Mouse (Mus musculus): Measurements from ENCODE around the gene Cmbl. TPM values are rescaled to one million over a fixed set of nuclear protein-coding genes. Genes with fewer than 3 reads are reported as not detected.

Cmbl gene
- total RNA-seq, 2 experiments from 2014 or later = 13.2 to 14.4 TPM

DNA sequence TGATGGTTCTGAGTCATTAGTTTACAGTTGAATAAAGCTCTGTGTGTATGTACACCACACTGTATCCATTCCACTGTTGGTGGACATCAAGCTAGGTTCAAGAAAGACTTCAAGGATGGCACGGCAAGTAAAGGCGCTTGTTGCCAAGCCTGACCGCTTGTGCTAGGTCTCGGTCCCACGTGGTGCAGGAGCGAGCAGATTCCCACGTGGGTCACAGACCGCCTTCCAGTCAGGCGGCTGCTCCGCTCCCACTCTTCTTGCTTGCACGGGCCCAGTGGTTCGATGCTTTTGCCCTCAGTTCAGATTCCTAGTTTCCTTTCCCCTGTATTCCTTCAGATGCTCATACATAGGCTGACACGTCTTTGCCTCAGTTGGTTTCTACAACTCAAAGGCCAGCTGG is 37.9 kb downstream of the Cmbl start:
- intact Hi-C loops (cut with DNase I) = loop anchor here (10.0 kb wide), 2 partner anchors 842 to 1132 kb away; no protein-coding TSS in a partner anchor

DNA sequence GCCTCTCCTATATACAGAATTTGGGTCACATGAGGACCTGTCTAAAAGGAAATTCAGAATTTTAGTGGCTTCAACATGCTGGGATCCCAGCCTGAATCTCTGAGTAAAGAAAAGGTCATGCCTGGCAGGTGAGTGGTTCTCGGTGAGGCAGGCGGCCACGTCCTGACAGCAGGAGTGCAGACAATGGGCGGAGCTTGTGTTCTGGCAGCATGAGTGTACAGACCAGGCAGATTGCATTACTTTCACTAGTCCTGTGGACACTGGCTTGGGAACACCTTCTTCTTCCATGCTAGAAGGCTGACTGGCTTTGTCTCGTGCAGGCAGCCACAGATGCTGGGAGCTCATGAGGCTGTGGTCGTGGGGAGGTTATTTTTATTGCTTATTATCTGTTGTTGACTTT is 41.6 kb downstream of the Cmbl start:
- DNase-seq (ENCODE audit: low spot score in 2 of 2) = no peak
- intact Hi-C loops (cut with DNase I) = loop anchor here (10.0 kb wide), 2 partner anchors 838 to 1128 kb away; no protein-coding TSS in a partner anchor

More for the DNA sequence above, 37.9 kb downstream of the Cmbl start:
- no peak for DNase-seq (ENCODE audit: low spot score in 2 of 2)

DNA sequence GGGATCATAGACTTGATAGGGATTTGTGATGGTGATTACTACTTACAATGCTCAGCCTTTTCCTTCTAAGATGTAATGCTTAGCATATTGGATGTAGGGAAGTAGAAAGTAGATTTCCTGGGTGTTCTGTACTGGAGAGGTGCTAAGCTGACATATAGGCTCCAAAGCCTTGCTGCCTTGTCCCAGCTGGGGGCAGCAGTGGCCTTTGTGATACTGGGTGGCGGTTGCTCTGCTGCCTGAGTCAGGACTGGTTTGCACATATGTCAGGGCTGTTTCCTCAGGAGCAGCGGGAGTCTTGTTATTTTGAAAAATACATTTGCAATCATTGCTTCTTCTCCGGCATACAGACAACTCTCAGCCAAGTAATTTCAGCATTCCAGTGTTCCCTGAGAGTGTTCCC is 45.8 kb downstream of the Cmbl start:
- intact Hi-C loops (cut with DNase I) = loop anchor here (10.0 kb wide), 1 partner anchor 634 kb away; the partner anchor contains the start of gene Sema5a
- no peak for DNase-seq (ENCODE audit: low spot score in 2 of 2)

DNA sequence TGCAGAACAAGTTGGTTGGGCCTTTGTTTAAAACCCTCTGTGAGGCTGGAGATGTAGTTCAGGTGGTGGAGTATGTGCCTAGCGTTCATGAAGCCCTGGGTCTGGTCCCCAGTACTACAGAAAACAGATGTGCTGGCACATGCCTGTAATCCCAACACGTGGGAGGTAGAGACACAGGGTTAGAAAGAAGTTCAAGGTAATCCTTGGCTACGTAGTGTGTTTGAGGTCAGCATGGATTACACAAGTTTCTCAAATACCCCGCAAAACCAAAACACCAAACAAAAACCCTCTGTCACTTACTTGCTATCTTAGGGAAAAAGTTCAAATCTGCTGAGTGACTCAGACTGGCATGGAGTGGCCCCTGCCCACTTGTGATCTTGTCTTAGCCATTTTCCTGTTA is 46.8 kb downstream of the Cmbl start:
- DNase-seq (ENCODE audit: low spot score in 2 of 2) = no peak
- intact Hi-C loops (cut with DNase I) = loop anchor here (10.0 kb wide), 1 partner anchor 633 kb away; the partner anchor contains the start of gene Sema5a

DNA sequence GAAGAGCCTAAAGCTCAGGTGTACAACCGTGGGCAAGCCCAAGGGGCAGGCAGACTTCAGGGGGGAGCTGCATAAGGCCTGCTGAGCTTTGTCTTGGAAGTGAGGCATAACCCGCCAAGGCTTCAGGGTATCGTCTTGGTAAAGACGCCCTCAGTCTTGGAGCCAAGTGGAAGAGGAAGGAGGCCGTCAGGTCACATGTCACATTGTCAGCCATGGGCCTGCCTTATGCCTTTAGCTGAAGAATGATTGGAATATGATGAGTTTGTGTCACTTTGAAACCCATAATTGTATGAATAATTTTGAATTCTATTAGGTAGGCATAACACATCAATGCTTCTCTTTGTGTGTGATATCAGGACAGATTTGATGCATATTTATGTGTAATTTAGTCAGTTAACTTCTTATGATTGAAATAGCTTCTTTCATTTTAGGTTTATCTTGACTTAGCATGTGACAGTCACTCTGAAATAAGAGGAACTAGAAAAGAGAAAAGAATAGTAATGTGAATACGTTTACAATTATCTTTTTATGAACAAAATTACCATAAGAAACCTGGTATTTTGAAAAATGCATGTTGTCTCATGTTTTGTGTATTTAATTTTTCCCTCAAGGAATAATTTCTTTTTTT is 48.8 kb downstream of the Cmbl start:
- no peak for DNase-seq (ENCODE audit: low spot score in 2 of 2)
- intact Hi-C loops (cut with DNase I) = loop anchor here (10.0 kb wide), 1 partner anchor 631 kb away; the partner anchor contains the start of gene Sema5a

DNA sequence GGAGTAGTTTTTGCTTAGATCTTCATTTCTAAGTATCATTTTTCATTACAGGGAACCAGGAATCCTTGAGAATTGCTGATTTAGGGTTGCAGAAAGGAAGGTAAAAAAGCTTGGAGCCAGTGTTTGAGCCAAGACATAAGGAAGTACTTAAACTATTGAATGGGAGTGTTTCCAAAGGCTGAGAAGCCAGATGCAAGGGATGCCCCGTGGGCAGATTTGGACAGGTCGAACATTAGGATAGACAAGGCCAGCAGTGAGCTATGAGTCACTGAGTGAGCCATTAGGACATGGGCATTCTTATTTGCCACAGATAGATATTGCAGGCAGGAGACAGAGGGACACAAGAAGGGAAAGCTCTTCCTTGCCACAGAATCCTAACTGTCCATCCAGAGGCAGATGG is 49.5 kb downstream of the Cmbl start:
- no peak for DNase-seq (ENCODE audit: low spot score in 2 of 2)
- intact Hi-C loops (cut with DNase I) = loop anchor here (10.0 kb wide), 1 partner anchor 630 kb away; the partner anchor contains the start of gene Sema5a

DNA sequence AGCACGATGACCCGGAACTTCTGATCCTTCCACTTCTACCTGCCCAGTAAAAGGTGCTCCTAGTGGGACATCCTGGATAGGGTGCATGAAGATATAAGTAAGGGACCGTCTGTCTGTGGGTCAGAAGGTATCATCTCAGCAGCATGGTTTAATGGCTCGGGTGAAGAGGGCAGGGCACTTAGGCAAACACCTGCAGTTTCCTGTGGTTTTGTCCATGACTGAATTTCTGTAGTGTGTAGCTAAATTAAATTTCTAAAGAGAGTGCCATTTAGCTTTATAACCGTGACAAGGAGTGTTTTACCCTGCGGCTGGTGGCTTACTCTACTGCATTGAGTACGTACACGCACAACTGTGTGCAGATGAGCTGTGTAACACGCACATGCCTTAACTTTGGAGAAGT is 52.1 kb downstream of the Cmbl start:
- intact Hi-C loops (cut with DNase I) = loop anchor here (10.0 kb wide), 1 partner anchor 628 kb away; the partner anchor contains the start of gene Sema5a
- DNase-seq (ENCODE audit: low spot score in 2 of 2) = no peak

DNA sequence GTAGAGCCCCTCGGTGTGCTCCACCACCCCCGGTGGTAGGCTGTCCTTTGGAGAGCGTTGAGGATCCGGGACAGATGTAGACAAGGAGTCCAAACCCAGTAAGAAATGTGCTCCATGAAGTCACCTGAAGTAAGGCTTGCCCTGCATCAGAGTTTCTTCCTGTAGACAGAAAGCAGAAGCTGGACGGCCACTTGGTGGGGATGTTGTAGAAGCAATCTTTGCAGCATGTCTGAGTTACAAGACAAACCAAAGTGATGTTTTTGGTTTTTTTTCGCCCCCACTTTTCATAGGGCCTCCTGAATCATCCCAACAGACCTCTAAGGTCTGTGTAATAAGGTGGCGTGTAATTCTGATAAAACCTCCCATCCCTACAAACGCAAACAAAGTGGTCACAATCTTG is 54.3 kb downstream of the Cmbl start:
- intact Hi-C loops (cut with DNase I) = loop anchor here (10.0 kb wide), 1 partner anchor 625 kb away; the partner anchor contains the start of gene Sema5a

DNA sequence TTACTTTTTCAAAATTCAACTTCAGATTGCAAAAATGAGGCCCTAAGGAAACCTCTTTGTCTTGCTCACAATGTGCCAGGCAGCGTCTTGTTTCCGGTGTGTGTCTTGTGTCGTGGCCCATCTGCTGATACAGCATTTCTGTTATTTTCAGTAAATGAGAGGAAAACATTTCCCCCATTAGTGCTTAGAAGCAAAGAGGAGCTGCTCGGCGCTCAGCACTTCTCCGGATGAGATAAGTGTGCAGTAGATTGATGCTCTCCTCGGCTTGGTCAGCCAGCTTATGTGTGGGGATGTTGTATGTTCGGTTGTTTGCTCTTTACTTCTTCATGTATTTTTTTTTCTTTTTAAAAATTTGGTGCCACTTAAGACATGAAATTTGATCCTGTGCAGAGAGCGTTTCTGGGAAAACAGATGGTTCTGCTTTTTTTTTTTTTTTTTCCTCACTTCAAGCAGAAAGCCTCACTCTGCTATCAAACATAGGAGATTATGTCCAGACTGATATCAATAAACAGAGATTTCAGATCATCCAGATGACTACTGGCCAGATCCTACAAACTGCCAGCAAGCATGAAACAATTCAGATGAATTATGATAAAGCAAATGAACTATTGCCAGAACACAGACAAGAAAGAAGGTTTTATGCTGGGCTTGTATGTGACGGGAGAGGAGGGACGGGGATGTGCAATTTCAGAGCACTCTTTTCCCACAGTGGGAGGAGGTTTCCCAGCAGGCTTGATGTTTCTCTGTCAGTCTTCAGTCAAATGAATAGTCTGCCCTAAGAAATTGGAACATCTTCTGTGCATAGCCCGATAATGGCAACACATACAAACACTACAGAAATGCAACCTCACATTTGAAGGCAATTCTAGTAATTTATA is 62.3 kb downstream of the Cmbl start:
- DNase-seq (ENCODE audit: low spot score in 2 of 2) = no peak
- intact Hi-C loops (cut with DNase I) = no loop called here

More for the DNA sequence above, 54.3 kb downstream of the Cmbl start:
- DNase-seq (ENCODE audit: low spot score in 2 of 2) = no peak

DNA sequence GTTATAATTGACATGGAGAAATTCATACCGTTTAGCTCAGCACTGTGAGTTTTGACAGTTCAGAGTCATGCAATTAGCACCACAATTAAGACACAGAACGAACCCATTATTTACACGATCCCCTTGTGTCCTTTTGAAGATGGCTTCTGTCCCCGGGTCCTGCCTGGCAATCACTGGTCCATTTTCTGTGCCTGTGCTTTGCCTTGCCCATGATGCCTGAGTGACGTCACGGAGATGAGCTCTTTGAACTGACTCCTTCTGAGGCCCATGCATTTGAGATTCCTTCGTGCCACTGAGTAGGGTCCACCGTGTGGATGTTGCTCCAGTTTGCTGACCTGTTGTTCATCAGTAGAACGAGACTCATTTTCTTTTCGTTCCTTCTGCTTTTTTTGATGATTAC is 63.0 kb downstream of the Cmbl start:
- DNase-seq (ENCODE audit: low spot score in 2 of 2) = no peak
- intact Hi-C loops (cut with DNase I) = no loop called here

DNA sequence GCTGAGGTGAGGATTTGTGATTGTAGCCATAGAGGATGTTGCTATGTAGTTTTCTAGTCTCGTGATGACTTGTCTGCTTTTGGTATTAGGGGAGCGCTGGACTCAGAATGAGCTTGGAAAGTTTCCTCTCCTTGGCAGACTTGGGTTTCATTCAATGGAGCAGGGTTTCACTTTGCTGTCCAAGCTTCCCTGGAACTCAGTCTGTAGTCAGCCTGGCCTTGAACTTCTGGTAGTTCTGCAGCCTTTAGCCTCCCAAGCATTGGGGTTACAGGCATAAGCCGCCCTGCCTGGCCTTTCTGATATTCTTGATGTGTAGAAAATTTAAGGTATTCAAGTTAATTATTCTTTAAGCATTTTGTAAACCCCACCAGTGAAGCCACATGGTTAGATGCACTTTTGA is 64.4 kb downstream of the Cmbl start:
- no peak for DNase-seq (ENCODE audit: low spot score in 2 of 2)
- intact Hi-C loops (cut with DNase I) = no loop called here

DNA sequence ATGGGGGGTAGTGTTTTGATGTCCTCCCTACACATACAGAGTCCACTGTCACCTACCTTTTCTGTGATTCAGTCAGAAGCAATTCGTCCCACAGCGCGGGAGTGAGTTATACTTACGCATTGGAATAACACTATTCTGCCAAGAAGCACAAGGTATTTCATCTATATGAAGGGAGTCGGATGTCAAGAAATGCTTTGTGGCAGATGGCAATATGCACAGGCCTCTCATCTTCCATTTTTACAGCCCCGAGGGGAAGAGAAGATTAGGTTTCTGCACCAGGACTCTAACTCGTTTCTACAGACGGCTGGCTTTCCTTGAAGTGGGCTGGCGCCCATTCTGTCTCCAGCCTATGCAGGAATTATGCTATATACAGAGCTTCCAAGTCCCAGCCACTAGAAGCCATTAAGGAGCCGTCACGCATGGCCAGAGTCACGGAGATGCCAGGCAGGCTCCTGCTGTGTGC is 66.2 kb downstream of the Cmbl start:
- intact Hi-C loops (cut with DNase I) = no loop called here
- DNase-seq (ENCODE audit: low spot score in 2 of 2) = no peak

DNA sequence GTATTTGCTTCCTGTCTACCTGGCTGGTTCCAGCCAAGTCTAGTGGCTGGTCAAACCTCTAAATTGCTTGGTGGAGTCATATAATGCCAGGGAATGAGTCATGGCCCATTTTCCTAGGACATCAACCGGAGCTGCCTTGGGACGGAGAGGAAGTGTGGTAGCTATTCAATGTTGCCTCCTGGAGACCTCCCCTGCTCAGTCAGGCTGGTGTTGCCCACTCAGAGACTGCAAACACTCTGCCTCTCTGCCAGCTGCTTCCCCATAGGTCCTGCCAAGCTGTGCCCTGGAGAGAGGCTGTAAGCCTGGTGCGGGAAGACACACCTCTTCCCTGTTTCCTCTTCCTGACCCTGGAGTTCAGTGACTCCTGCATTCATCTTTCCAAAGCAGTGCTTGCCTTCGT is 67.3 kb downstream of the Cmbl start:
- intact Hi-C loops (cut with DNase I) = no loop called here
- DNase-seq (ENCODE audit: low spot score in 2 of 2) = no peak

DNA sequence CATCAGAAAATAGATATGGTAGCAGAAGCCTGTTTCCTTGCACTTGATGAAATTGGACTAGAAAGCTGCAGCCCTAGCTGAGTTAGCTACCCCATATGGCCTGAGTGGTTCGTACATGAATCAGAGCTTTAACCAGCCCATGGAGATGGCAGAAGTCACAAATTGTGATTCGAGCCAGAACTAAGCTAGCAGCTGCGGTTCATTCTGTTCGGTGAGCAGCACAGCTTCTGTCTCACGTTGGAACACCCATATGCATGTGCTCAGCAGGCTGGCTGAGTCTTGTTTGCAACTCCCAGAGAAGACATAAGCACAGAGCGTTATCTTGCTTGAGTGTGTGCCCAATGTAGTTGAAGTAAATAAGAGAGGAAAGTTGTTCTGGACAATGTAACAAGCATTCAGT is 69.4 kb downstream of the Cmbl start:
- intact Hi-C loops (cut with DNase I) = no loop called here
- peak; percentile 48 to 49 for DNase-seq (ENCODE audit: low spot score in 2 of 2)

DNA sequence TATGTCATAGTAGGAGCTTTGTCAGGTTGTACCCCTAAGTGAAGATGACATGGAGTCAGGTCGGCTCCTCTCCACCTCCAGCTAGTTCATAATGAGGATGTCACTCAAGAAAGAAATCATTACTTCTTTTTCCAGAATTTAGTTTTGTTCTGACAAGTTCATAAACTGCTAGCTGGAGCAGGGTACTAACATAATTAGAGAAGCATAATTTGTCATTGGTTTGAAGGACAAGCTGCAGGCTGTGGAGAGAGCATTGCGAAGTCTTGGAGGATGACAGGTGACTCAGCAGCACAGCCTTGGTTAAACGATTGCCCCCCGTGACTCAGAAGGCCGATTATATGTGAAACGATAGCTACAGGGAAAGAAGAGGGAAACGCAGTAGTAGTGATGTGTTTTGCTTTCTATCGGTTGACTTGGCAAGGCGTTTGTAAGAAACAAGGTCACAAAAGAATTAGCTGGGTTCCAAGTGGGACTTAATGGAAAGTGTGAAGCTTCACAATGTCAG is 71.0 kb downstream of the Cmbl start:
- no peak for DNase-seq (ENCODE audit: low spot score in 2 of 2)
- intact Hi-C loops (cut with DNase I) = no loop called here

Other genes starting within 250 kb of the Cmbl start
- 10 to 100 TPM; 70.4 to 76.4 TPM for gene Ankrd33b, start 197.7 kb upstream of the Cmbl start, total RNA-seq (2021)
- under 1 TPM; 0.57 to 0.79 TPM for gene Ropn1l, start 111.7 kb upstream of the Cmbl start, total RNA-seq (2021)
- gene March6, start 34.3 kb upstream of the Cmbl start, total RNA-seq (2021) = 100 to 1,000 TPM; 192 to 199 TPM
- gene Cct5, start 36.4 kb downstream of the Cmbl start, total RNA-seq (2021) = 100 to 1,000 TPM; 180 to 184 TPM
- gene Fam173b, start 36.5 kb downstream of the Cmbl start, total RNA-seq (2021) = 10 to 100 TPM in 1 of 2 experiments, 1 to 10 TPM in 1; 9.2 to 12.8 TPM